Mouse (Mus musculus): ENCODE data around the gene Cryzl2. TPM values are rescaled to one million over a fixed set of nuclear protein-coding genes. Genes with fewer than 3 reads are reported as not detected.
A peak's percentile ranks its signal among the peaks of the same experiment; 100 is the strongest.

Cryzl2 gene
- polyA plus RNA-seq, 1 experiment from 2014 or later: 9.9 TPM

DNA sequence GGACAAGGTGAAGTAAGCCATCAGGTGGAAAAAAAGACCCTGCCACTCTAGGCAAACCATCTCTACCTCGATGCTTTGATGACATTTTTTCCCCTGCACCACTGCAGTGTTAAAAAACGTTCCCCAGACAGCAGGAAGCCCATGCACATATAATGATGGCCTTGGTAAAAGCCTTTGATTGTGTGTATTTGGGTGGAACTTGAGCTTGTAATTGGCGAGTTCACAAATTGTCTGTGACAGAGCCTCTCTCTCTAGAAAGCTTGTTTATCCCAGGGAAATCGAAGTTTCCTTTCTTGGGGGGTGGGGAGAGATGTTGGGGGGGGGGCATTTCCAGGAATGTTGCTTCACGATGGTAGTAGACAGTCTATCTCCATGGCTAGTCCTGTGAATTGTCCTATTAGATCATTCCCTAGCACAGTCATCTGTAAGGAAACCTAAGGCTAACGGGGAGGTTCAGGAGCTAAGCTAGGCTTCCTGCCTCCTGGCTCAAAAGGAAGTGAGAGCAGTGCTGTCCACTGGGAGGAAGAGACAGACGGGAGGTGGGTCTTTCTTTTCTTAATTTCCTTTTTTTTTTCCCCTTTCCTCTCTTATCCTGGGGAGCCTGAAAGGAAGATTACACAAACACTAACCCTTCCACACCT, 10.1 kb upstream of the Cryzl2 start:
- 33% methylated on average over 7 of the region's 7 CpGs for WGBS
- no peak overlapping the region for H3K9ac ChIP-seq
- no peaks in the 10 kb centered on the region for H3K9me3 ChIP-seq (ENCODE audit: control insufficient read depth, low read length)
- H3K4me2 ChIP-seq (replicated peaks): no peak overlapping the region
- ATAC-seq (ENCODE audit: low FRiP score): no peak
- H3K36me3 ChIP-seq (replicated peaks; ENCODE audit: control insufficient read depth, insufficient read depth): no peaks in the 10 kb centered on the region
- H3K27me3 ChIP-seq (ENCODE audit: control insufficient read depth, insufficient read depth, low read length): no peaks in the 10 kb centered on the region
- DNase-seq (ENCODE audit: low spot score): no peak
- H3K27ac ChIP-seq: no peak overlapping the region
- H3K4me3 ChIP-seq (replicated peaks; ENCODE audit: low read length): no peak overlapping the region
- H3K4me1 ChIP-seq (replicated peaks; ENCODE audit: control insufficient read depth, insufficient read depth, low read length): peaks cover 23% of the 10 kb centered on the region

DNA sequence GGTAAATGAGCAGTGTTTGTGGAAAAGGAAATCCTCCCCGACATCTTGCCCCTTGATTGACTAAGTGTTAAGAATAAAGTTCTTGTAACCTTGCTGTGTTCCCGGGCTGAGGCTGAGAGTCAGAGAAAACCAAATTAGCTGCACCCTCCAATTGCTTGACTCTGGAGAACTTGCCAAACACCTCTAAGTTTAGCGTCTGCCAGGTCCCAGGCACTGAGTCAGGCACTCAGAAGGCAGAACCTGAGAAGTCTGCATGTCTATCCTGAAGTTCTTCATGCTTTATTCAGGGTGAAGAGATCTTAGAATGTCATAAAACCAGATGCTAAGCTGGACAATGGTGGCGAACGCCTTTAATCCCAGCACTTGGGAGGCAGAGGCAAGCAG, 9.6 kb upstream of the Cryzl2 start:
- Histone ChIP-seq H3K36me3 (replicated peaks; ENCODE audit: control insufficient read depth, insufficient read depth) (no peaks in the 10 kb centered on the region), H3K9me3 (ENCODE audit: control insufficient read depth, low read length) (no peaks in the 10 kb centered on the region), H3K4me1 (replicated peaks; ENCODE audit: control insufficient read depth, insufficient read depth, low read length) (peaks cover 18% of the 10 kb centered on the region; the same call in 1 of the 2 replicates), H3K4me3 (replicated peaks; ENCODE audit: low read length) (no peak overlapping the region), H3K27ac (no peak overlapping the region), H3K4me2 (replicated peaks) (no peak overlapping the region), H3K27me3 (ENCODE audit: control insufficient read depth, insufficient read depth, low read length) (no peaks in the 10 kb centered on the region), H3K9ac (no peak overlapping the region)
- no peak for ATAC-seq (ENCODE audit: low FRiP score)
- no peak for DNase-seq (ENCODE audit: low spot score)
- 78% methylated on average over 5 of the region's 5 CpGs for WGBS

DNA sequence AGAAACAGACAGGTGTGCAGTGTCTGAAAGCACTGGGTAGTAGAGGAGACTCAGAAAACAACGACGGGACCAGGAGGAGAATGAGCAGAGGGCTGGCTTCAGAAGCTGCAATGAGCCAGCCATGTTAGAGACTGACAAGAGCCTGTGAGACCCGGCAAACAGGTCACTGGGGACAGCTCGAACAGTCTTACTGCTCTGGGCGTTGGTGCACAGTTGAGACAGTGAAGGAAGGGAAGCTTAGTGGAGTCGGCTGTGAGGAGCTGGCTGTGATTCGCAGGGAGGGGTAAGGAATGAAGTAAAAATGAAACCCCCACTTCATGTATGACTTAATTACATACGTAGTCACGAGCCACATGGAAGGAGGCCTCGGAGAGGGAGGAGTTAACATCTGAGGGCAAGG, 8.8 kb upstream of the Cryzl2 start:
- Histone ChIP-seq H3K27me3 (ENCODE audit: control insufficient read depth, insufficient read depth, low read length) (no peaks in the 10 kb centered on the region), H3K9me3 (ENCODE audit: control insufficient read depth, low read length) (no peaks in the 10 kb centered on the region), H3K4me2 (replicated peaks) (peak overlapping the region; percentile 44), H3K9ac (no peak overlapping the region), H3K4me3 (replicated peaks; ENCODE audit: low read length) (peak overlapping the region; percentile 11), H3K27ac (no peak overlapping the region), H3K4me1 (replicated peaks; ENCODE audit: control insufficient read depth, insufficient read depth, low read length) (peaks cover 12% of the 10 kb centered on the region; the same call in 1 of the 2 replicates), H3K36me3 (replicated peaks; ENCODE audit: control insufficient read depth, insufficient read depth) (no peaks in the 10 kb centered on the region)
- ATAC-seq (ENCODE audit: low FRiP score) (no peak), DNase-seq (ENCODE audit: low spot score) (no peak)
- 13% methylated on average over 10 of the region's 10 CpGs for WGBS

DNA sequence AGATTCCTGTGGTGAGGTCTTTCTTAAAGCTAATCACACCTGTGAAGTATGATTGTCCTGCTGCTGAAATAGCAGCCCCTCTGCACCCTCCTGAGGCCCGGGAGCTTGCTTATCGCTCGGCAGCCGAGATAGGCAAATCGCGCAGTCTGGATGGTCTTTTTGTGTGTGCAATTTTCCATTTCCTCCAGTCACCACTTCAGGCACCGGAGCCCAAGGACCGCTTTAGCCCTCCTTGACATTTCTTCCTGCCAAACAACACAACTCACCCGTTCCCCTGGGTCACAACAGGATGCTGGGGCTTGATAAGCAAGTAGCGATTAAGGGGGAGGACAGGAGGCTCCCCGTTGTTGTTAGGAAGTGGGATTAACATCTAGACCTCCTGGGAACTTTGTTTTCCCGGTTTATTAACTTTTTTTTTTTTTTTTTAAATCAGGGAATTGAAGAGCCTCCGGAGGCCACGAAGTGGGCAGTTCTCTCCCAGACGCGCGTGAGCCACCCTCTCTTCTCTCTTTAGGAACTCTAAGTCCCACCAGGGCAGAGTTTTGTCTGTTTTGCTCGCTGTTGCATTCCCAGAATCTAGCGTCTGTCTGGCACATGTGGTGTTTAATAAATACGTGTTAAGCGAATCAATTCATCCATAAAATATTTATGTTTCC, 8.3 kb upstream of the Cryzl2 start:
- H3K4me3 ChIP-seq (replicated peaks; ENCODE audit: low read length): peak overlapping the region; percentile 11
- H3K9ac ChIP-seq: no peak overlapping the region
- H3K4me1 ChIP-seq (replicated peaks; ENCODE audit: control insufficient read depth, insufficient read depth, low read length): peaks cover 12% of the 10 kb centered on the region; the same call in 1 of the 2 replicates
- H3K27ac ChIP-seq: no peak overlapping the region
- DNase-seq (ENCODE audit: low spot score) (no peak), ATAC-seq (ENCODE audit: low FRiP score) (no peak)
- H3K27me3 ChIP-seq (ENCODE audit: control insufficient read depth, insufficient read depth, low read length): no peaks in the 10 kb centered on the region
- peak overlapping the region; percentile 44 for H3K4me2 ChIP-seq (replicated peaks)
- 10% methylated on average over 21 of the region's 21 CpGs for WGBS
- no peaks in the 10 kb centered on the region for H3K9me3 ChIP-seq (ENCODE audit: control insufficient read depth, low read length)
- no peaks in the 10 kb centered on the region for H3K36me3 ChIP-seq (replicated peaks; ENCODE audit: control insufficient read depth, insufficient read depth)

DNA sequence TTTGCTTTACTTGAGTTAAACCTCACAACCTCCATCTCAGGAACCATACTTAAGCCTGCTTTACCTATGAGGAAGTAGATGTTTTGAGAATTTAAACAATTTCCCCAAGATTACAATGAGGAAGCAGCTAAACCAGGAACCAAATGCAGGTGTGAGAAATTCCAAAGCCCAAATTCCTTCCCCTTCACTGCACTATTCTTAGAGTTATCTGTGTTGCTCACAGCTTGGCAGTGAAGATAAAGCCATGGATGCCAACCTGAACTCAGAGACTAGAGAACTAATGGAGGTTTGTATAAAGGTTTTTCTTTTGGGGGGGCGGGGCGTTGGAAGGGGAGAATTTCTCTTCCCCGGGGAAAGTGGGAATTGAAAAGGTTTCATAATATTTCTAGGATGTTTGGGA, 6.1 kb upstream of the Cryzl2 start:
- Histone ChIP-seq H3K9ac (no peak overlapping the region), H3K27me3 (ENCODE audit: control insufficient read depth, insufficient read depth, low read length) (no peaks in the 10 kb centered on the region), H3K27ac (no peak overlapping the region), H3K36me3 (replicated peaks; ENCODE audit: control insufficient read depth, insufficient read depth) (no peaks in the 10 kb centered on the region), H3K4me3 (replicated peaks; ENCODE audit: low read length) (no peak overlapping the region), H3K4me2 (replicated peaks) (no peak overlapping the region), H3K4me1 (replicated peaks; ENCODE audit: control insufficient read depth, insufficient read depth, low read length) (peaks cover 12% of the 10 kb centered on the region; the same call in 1 of the 2 replicates), H3K9me3 (ENCODE audit: control insufficient read depth, low read length) (no peaks in the 10 kb centered on the region)
- DNase-seq (ENCODE audit: low spot score): no peak
- no peak for ATAC-seq (ENCODE audit: low FRiP score)
- 83% methylated on average over 3 of the region's 3 CpGs for WGBS

DNA sequence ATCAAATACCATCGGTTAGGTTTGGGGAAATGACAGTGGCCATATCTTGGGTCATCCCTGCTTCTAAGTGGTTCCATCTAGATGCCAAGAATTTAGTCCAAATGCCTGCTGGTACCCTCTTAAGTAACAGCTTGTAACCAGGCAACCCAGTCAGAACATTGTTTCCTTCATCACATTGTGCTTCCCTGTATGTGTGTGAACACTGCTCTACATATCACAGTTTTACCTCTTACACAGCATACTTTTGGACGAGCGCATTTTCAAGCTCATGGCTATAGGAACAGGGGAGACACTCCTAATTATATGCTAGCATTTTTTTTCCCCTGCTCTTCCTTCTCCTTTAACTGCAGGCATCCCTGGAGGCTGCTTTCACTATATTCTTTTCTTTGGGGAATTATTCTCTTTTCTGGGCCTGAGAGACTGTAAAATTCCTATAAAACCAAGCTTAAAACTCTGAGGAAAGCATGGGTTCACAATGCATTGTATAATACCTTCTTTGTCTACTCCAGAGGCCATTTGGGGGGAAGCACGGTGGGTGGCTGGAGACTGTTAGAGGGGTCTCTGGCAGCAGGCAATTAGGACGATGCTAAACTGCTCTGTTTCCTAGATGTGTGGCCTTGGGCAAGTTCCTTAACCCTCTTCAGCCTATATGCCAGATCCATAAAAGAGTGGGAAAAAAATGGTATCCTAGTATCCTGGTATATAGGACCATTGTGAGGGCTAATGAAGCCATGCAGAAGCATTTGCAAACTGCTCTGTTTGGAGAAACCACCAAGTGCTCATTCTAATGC, 5.4 kb upstream of the Cryzl2 start:
- H3K9ac ChIP-seq: no peak overlapping the region
- H3K36me3 ChIP-seq (replicated peaks; ENCODE audit: control insufficient read depth, insufficient read depth): no peaks in the 10 kb centered on the region
- no peaks in the 10 kb centered on the region for H3K27me3 ChIP-seq (ENCODE audit: control insufficient read depth, insufficient read depth, low read length)
- no peak overlapping the region for H3K4me2 ChIP-seq (replicated peaks)
- H3K9me3 ChIP-seq (ENCODE audit: control insufficient read depth, low read length): no peaks in the 10 kb centered on the region
- no peak overlapping the region for H3K4me3 ChIP-seq (replicated peaks; ENCODE audit: low read length)
- peaks cover 12% of the 10 kb centered on the region; the same call in 1 of the 2 replicates for H3K4me1 ChIP-seq (replicated peaks; ENCODE audit: control insufficient read depth, insufficient read depth, low read length)
- DNase-seq (ENCODE audit: low spot score) (no peak), ATAC-seq (ENCODE audit: low FRiP score) (peak; percentile 40; the same call in 1 of the 2 replicates)
- H3K27ac ChIP-seq: no peak overlapping the region
- 37% methylated on average over 5 of the region's 5 CpGs for WGBS

DNA sequence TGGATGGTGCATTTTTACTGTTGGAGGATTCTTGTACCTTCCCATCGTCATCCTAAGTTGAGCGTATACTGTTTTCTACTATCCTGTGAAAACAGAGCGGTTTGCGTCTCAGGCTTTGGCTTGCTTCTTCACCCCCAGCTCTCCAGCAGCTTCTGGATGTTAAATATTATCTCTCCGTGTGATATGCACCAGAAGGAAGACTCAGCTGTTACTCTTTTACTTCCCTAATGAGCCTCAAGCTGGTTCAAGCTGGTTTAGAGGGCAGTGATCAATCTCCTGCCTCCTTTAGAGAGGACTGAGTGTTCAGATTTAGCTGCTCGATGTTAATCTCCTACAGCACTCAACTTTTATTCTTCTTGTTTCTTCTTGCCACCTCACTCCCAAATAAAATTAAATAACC, 3.5 kb upstream of the Cryzl2 start:
- Histone ChIP-seq H3K36me3 (replicated peaks; ENCODE audit: control insufficient read depth, insufficient read depth) (no peaks in the 10 kb centered on the region), H3K9me3 (ENCODE audit: control insufficient read depth, low read length) (no peaks in the 10 kb centered on the region), H3K4me3 (replicated peaks; ENCODE audit: low read length) (no peak overlapping the region), H3K27me3 (ENCODE audit: control insufficient read depth, insufficient read depth, low read length) (no peaks in the 10 kb centered on the region), H3K4me2 (replicated peaks) (no peak overlapping the region), H3K9ac (no peak overlapping the region), H3K4me1 (replicated peaks; ENCODE audit: control insufficient read depth, insufficient read depth, low read length) (peaks cover 18% of the 10 kb centered on the region; the same call in 1 of the 2 replicates), H3K27ac (no peak overlapping the region)
- peak; percentile 33 for DNase-seq (ENCODE audit: low spot score)
- ATAC-seq (ENCODE audit: low FRiP score): no peak
- 71% methylated on average over 6 of the region's 6 CpGs for WGBS

DNA sequence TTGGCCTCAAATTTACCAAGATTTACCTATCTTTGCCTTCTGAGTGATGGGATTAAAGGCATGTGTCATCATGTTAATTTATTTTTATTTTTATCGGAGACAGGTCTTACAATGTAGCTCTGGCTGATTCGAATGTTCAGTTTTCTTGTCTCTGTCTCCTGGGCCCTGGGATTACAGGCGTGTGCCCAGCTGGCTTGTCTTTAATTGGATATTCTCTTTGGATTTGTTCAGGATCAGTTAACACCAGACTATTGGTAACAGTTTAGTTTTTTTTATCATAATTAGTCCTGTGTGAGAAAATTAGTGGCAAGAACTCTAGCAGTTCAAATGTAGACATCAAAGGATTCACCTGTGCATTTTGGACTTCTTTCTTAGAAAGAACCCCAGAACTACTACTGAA, 588 bp upstream of the Cryzl2 start:
- Histone ChIP-seq H3K36me3 (replicated peaks; ENCODE audit: control insufficient read depth, insufficient read depth) (no peaks in the 10 kb centered on the region), H3K27ac (no peak overlapping the region), H3K27me3 (ENCODE audit: control insufficient read depth, insufficient read depth, low read length) (no peaks in the 10 kb centered on the region), H3K9ac (no peak overlapping the region), H3K4me3 (replicated peaks; ENCODE audit: low read length) (no peak overlapping the region), H3K4me1 (replicated peaks; ENCODE audit: control insufficient read depth, insufficient read depth, low read length) (peaks cover 15% of the 10 kb centered on the region; the same call in 1 of the 2 replicates), H3K4me2 (replicated peaks) (peak overlapping the region; percentile 46; the same call in 1 of the 2 replicates), H3K9me3 (ENCODE audit: control insufficient read depth, low read length) (no peaks in the 10 kb centered on the region)
- no peak for ATAC-seq (ENCODE audit: low FRiP score)
- DNase-seq (ENCODE audit: low spot score): no peak
- WGBS: 42% methylated on average over 3 of the region's 3 CpGs

DNA sequence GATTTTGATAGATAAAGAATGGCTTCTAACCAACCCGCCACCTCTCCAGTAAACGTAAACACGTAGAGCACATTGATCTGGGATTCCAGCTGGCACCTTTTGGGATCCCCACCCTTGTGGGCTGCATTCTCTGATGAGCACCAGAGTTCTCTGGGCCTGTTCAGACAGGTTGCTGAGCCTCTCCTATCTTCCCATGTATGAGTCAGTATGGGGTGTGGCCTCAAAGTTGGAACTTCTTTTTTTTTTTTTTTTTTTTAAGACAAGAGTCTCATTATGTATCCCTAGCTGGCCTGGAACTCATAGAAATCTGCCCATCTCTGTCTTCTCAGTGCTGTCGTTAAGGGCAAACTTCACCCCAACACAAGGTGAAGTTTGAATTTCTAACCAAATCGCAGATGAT, 1.5 kb downstream of the Cryzl2 start:
- H3K4me2 ChIP-seq (replicated peaks): no peak overlapping the region
- H3K9ac ChIP-seq: no peak overlapping the region
- WGBS: 92% methylated on average over 5 of the region's 5 CpGs
- no peak overlapping the region for H3K4me3 ChIP-seq (replicated peaks; ENCODE audit: low read length)
- ATAC-seq (ENCODE audit: low FRiP score) (no peak), DNase-seq (ENCODE audit: low spot score) (no peak)
- H3K27me3 ChIP-seq (ENCODE audit: control insufficient read depth, insufficient read depth, low read length): no peaks in the 10 kb centered on the region
- H3K4me1 ChIP-seq (replicated peaks; ENCODE audit: control insufficient read depth, insufficient read depth, low read length): peaks cover 11% of the 10 kb centered on the region; the same call in 1 of the 2 replicates
- no peak overlapping the region for H3K27ac ChIP-seq
- no peaks in the 10 kb centered on the region for H3K9me3 ChIP-seq (ENCODE audit: control insufficient read depth, low read length)
- no peaks in the 10 kb centered on the region for H3K36me3 ChIP-seq (replicated peaks; ENCODE audit: control insufficient read depth, insufficient read depth)
